Mouse (Mus musculus): ENCODE measurements at regions not wholly inside any gene's neighbourhood (a gene's known extent, or its start where the extent isn't known, plus 50 kb on each side); places are given as distances from the start of the nearest gene placed in this dataset.

GRCm38 (mm10) chr13:48717036-48717435, 54.2 kb downstream of the Barx1 start:
- H3K4me1 ChIP-seq (ENCODE audit: control insufficient read depth, insufficient read depth, low read length), result no peaks in the 10 kb centered on the region
- no peak overlapping the region for H3K4me3 ChIP-seq (ENCODE audit: insufficient read depth, low read depth, low read length)
- H3K36me3 ChIP-seq (ENCODE audit: control insufficient read depth, insufficient read depth, low read length), result no peaks in the 10 kb centered on the region
- DNase-seq, result no peak
- H3K27me3 ChIP-seq (replicated peaks; ENCODE audit: control insufficient read depth, insufficient read depth, low read length), result no peaks in the 10 kb centered on the region
- WGBS, result 44% methylated on average over 16 of the region's 16 CpGs
- no peak overlapping the region for H3K27ac ChIP-seq (ENCODE audit: insufficient read depth, low read depth, low read length)
- TF ChIP-seq CTCF (conservative IDR thresholded peaks at IDR 0.05; ENCODE audit: insufficient read depth, insufficient read length, low read depth, low read length) (no peak), POLR2A (IDR thresholded peaks at IDR 0.05; ENCODE audit: low read depth, low read length) (no peak)

- 66% methylated on average over 10 of the region's 10 CpGs for WGBS
- Histone ChIP-seq H3K27me3 (replicated peaks; ENCODE audit: control insufficient read depth, insufficient read depth, low read length) (no peaks in the 10 kb centered on the region), H3K4me1 (ENCODE audit: control insufficient read depth, insufficient read depth, low read length) (no peaks in the 10 kb centered on the region), H3K4me3 (ENCODE audit: insufficient read depth, low read depth, low read length) (no peak overlapping the region), H3K36me3 (ENCODE audit: control insufficient read depth, insufficient read depth, low read length) (no peaks in the 10 kb centered on the region), H3K27ac (ENCODE audit: insufficient read depth, low read depth, low read length) (no peak overlapping the region)
- DNase-seq, result no peak
- TF ChIP-seq CTCF (conservative IDR thresholded peaks at IDR 0.05; ENCODE audit: insufficient read depth, insufficient read length, low read depth, low read length), result no peak
- no peak for TF ChIP-seq POLR2A (IDR thresholded peaks at IDR 0.05; ENCODE audit: low read depth, low read length)
These were observed 54.7 kb downstream of the Barx1 start for GRCm38 (mm10) chr13:48717451-48717850.

GRCm38 (mm10) chr13:48723676-48724075, 60.9 kb downstream of the Barx1 start:
- H3K27ac ChIP-seq (ENCODE audit: insufficient read depth, low read depth, low read length), result no peak overlapping the region
- WGBS, result 65% methylated on average over 8 of the region's 8 CpGs
- TF ChIP-seq CTCF (conservative IDR thresholded peaks at IDR 0.05; ENCODE audit: insufficient read depth, insufficient read length, low read depth, low read length), result no peak
- TF ChIP-seq POLR2A (IDR thresholded peaks at IDR 0.05; ENCODE audit: low read depth, low read length), result no peak
- no peak overlapping the region for H3K4me3 ChIP-seq (ENCODE audit: insufficient read depth, low read depth, low read length)
- H3K4me1 ChIP-seq (ENCODE audit: control insufficient read depth, insufficient read depth, low read length), result no peaks in the 10 kb centered on the region
- no peaks in the 10 kb centered on the region for H3K27me3 ChIP-seq (replicated peaks; ENCODE audit: control insufficient read depth, insufficient read depth, low read length)
- no peaks in the 10 kb centered on the region for H3K36me3 ChIP-seq (ENCODE audit: control insufficient read depth, insufficient read depth, low read length)
- no peak for DNase-seq

GRCm38 (mm10) chr13:48726430-48726829, 63.6 kb downstream of the Barx1 start:
- H3K27me3 ChIP-seq (replicated peaks; ENCODE audit: control insufficient read depth, insufficient read depth, low read length), result peaks cover 2% of the 10 kb centered on the region; the same call in 1 of the 2 replicates
- 42% methylated on average over 4 of the region's 4 CpGs for WGBS
- no peaks in the 10 kb centered on the region for H3K4me1 ChIP-seq (ENCODE audit: control insufficient read depth, insufficient read depth, low read length)
- no peak overlapping the region for H3K4me3 ChIP-seq (ENCODE audit: insufficient read depth, low read depth, low read length)
- no peaks in the 10 kb centered on the region for H3K36me3 ChIP-seq (ENCODE audit: control insufficient read depth, insufficient read depth, low read length)
- TF ChIP-seq CTCF (conservative IDR thresholded peaks at IDR 0.05; ENCODE audit: insufficient read depth, insufficient read length, low read depth, low read length), result peak; percentile 46
- no peak for TF ChIP-seq POLR2A (IDR thresholded peaks at IDR 0.05; ENCODE audit: low read depth, low read length)
- no peak for DNase-seq
- H3K27ac ChIP-seq (ENCODE audit: insufficient read depth, low read depth, low read length), result no peak overlapping the region

GRCm38 (mm10) chr13:48731046-48731996, 68.5 kb downstream of the Barx1 start:
- no peak for TF ChIP-seq CTCF (conservative IDR thresholded peaks at IDR 0.05; ENCODE audit: insufficient read depth, insufficient read length, low read depth, low read length)
- no peak for DNase-seq
- Histone ChIP-seq H3K27ac (ENCODE audit: insufficient read depth, low read depth, low read length) (no peak overlapping the region), H3K4me1 (ENCODE audit: control insufficient read depth, insufficient read depth, low read length) (no peaks in the 10 kb centered on the region), H3K27me3 (replicated peaks; ENCODE audit: control insufficient read depth, insufficient read depth, low read length) (peaks cover 3% of the 10 kb centered on the region; the same call in 1 of the 2 replicates), H3K4me3 (ENCODE audit: insufficient read depth, low read depth, low read length) (no peak overlapping the region), H3K36me3 (ENCODE audit: control insufficient read depth, insufficient read depth, low read length) (no peaks in the 10 kb centered on the region)
- WGBS, result 5% methylated on average over 48 of the region's 51 CpGs

GRCm38 (mm10) chr13:48732168-48732841, 69.5 kb downstream of the Barx1 start:
- TF ChIP-seq CTCF (conservative IDR thresholded peaks at IDR 0.05; ENCODE audit: insufficient read depth, insufficient read length, low read depth, low read length), result peak; percentile 46
- no peak for TF ChIP-seq POLR2A (IDR thresholded peaks at IDR 0.05; ENCODE audit: low read depth, low read length)
- no peak overlapping the region for H3K27ac ChIP-seq (ENCODE audit: insufficient read depth, low read depth, low read length)
- no peak overlapping the region for H3K4me3 ChIP-seq (ENCODE audit: insufficient read depth, low read depth, low read length)
- H3K36me3 ChIP-seq (ENCODE audit: control insufficient read depth, insufficient read depth, low read length), result no peaks in the 10 kb centered on the region
- H3K27me3 ChIP-seq (replicated peaks; ENCODE audit: control insufficient read depth, insufficient read depth, low read length), result peaks cover 3% of the 10 kb centered on the region; the same call in 1 of the 2 replicates
- DNase-seq, result peak; percentile 14
- 4% methylated on average over 29 of the region's 29 CpGs for WGBS
- H3K4me1 ChIP-seq (ENCODE audit: control insufficient read depth, insufficient read depth, low read length), result no peaks in the 10 kb centered on the region

- H3K4me1 ChIP-seq (ENCODE audit: control insufficient read depth, insufficient read depth, low read length), result no peaks in the 10 kb centered on the region
- H3K4me3 ChIP-seq (ENCODE audit: insufficient read depth, low read depth, low read length), result no peak overlapping the region
- TF ChIP-seq POLR2A (IDR thresholded peaks at IDR 0.05; ENCODE audit: low read depth, low read length) (no peak), CTCF (conservative IDR thresholded peaks at IDR 0.05; ENCODE audit: insufficient read depth, insufficient read length, low read depth, low read length) (no peak)
- no peaks in the 10 kb centered on the region for H3K36me3 ChIP-seq (ENCODE audit: control insufficient read depth, insufficient read depth, low read length)
- DNase-seq, result no peak
- WGBS, result 42% methylated on average over 9 of the region's 9 CpGs
- no peak overlapping the region for H3K27ac ChIP-seq (ENCODE audit: insufficient read depth, low read depth, low read length)
- peaks cover 3% of the 10 kb centered on the region; the same call in 1 of the 2 replicates for H3K27me3 ChIP-seq (replicated peaks; ENCODE audit: control insufficient read depth, insufficient read depth, low read length)
These were observed 72.2 kb downstream of the Barx1 start for GRCm38 (mm10) chr13:48734985-48735384.

All from kidney, adult 2 months (tissue).